Mouse (Mus musculus): Measurements from ENCODE around the gene Plcb1. TPM values are rescaled to one million over a fixed set of nuclear protein-coding genes. Genes with fewer than 3 reads are reported as not detected.

The Plcb1 gene
- polyA plus RNA-seq, 1 experiment from 2014 or later: 1.5 TPM

- DNase-seq (ENCODE audit: low spot score): no peak
Measured at GRCm38 (mm10) chr2:135200830-135201229, 415.0 kb downstream of the Plcb1 start.

- no peak for DNase-seq (ENCODE audit: low spot score)
Measured at GRCm38 (mm10) chr2:135202390-135202789, 416.5 kb downstream of the Plcb1 start.

- no peak for DNase-seq (ENCODE audit: low spot score)
Measured at GRCm38 (mm10) chr2:135204141-135205120, 418.6 kb downstream of the Plcb1 start.

GRCm38 (mm10) chr2:135208890-135209289 lies 423.0 kb downstream of the Plcb1 start:
- DNase-seq (ENCODE audit: low spot score): no peak

DNA sequence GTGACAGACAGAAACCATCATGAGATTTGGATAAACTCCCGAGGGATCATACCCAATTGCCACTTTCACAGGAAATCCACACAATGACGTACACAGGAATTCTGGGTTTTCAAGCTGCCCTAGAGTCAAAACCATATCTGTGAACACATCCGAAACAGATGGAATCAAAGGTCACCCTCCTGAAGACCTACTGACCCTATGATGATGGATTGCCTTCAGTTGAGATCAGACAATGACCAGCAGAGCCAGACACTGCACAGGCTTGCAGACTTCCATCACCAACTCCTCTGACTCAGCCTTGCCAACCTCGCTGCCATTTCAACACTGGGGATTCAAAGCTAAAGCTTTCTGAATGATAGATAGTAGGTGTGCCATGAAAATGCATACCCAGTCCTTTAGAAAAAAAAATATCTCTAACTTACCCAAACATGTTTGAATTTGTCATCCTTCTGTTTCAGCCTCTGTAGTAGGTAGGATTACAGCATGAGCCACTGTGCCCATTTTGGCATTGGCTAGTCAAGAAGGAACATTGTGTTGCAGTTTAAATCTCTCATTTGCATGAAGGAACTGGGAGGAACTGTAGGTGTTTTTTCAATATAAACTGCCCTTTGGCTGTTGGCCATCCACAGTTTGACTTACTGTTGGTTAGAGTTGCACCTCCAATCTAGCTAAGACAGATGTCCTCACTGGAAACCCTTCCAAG lies 429.0 kb downstream of the Plcb1 start:
- DNase-seq (ENCODE audit: low spot score): no peak

GRCm38 (mm10) chr2:135219406-135219805 lies 433.5 kb downstream of the Plcb1 start:
- DNase-seq (ENCODE audit: low spot score): no peak

DNA sequence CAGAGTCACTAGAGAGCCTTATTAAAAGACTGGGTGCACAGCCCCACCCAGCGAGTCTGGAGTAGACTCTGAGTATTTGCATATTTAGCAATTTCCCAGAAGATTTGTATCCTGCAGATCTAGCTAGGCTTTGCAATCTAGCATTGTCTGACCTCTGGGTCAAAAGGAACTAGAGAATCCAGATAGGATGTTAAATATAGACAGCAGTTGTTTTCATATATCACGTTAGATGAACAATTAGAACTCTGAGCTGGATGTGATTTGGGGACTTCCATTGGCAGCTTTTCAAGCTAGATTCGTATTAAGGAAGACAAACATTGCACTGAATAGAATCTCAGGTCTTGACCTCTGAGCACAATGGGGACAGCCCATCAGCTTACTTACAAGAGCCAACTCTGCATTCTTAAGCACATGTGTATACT lies 439.7 kb downstream of the Plcb1 start:
- DNase-seq (ENCODE audit: low spot score): no peak

- DNase-seq (ENCODE audit: low spot score): no peak
Measured at GRCm38 (mm10) chr2:135230262-135230661, 444.4 kb downstream of the Plcb1 start.

- no peak for DNase-seq (ENCODE audit: low spot score)
Measured at GRCm38 (mm10) chr2:135242662-135243316, 456.9 kb downstream of the Plcb1 start.

DNA sequence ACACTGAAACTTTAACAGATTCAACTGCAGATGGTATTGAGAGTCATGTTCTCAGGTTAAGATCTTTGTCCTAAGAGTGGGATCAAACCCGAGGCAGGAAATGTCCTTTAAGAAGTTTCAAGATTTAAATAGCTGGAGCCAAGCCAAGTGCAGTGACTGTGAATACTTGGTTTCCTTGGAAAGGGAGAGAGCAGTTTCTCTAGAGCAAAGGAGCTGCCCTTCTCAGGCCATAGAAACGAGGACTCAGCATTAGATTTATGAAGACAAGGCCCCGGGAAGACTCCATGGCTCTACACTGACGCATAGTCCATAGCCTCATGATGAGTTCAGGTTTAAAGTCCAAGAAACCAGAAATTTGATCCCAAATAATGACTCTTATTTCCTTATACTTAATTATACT lies 457.9 kb downstream of the Plcb1 start:
- no peak for DNase-seq (ENCODE audit: low spot score)

GRCm38 (mm10) chr2:135249925-135250324 lies 464.1 kb downstream of the Plcb1 start:
- DNase-seq (ENCODE audit: low spot score): no peak

GRCm38 (mm10) chr2:135251821-135252315 lies 466.0 kb downstream of the Plcb1 start:
- DNase-seq (ENCODE audit: low spot score): no peak

DNA sequence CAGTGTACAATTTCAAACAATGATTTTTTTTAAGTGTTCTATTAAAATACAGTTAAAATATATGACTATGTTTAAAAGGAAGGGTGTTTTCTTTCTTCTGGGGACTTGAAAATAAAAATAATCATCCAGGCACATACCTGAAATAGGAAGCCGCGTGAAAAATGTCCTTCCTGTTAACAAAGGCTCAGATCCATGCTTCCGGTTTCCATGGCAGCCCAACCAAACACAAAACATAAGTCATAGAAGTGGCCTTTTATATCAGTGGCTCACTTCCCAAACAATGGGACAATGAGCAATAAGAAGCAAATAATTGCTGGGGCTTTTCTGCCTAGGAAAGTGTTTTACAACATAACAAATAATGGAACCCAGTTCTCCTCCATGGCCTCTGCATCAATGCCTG lies 473.3 kb downstream of the Plcb1 start:
- DNase-seq (ENCODE audit: low spot score): no peak

- no peak for DNase-seq (ENCODE audit: low spot score)
Measured at GRCm38 (mm10) chr2:135263943-135264342, 478.1 kb downstream of the Plcb1 start.

DNA sequence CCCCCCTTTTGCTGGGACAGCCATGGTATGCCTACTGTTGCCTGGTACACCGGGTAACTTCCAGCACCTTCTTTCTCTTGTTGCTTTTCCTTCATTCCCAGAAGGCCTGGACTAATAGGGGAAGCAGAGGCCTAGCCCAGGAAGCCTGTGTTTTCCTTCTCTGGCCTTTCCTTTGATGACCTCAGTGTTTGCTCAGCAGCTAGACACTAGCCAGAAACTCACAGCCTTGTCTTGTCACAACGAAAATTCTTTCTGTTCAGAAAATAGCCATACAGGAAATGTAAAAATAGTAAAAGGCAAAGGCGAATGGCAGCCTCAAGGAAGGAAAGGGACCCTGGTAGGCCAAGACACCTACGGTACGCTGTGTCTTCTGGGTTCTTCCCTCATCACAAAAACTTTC lies 489.1 kb downstream of the Plcb1 start:
- no peak for DNase-seq (ENCODE audit: low spot score)

GRCm38 (mm10) chr2:135278506-135278905 lies 492.6 kb downstream of the Plcb1 start:
- no peak for DNase-seq (ENCODE audit: low spot score)

- DNase-seq (ENCODE audit: low spot score): no peak
Measured at GRCm38 (mm10) chr2:135279026-135279425, 493.2 kb downstream of the Plcb1 start.

DNA sequence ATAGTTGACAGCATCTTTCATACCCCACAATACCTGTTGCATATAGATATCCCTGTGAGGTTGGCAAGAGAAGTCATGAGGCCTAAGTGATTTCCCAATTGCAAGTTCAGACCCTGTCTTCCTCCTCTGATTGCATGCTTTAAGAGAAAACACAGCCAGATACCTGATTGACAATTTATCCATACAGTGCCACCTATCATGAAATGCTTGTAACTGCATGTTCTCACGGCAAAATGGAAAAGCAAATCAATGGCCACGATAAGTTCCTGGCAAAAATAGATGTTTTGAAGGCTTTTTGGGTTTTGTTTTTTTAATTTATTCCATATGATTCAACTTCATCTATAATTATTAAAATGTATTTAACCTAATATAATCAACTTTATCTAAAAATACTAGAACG lies 497.9 kb downstream of the Plcb1 start:
- DNase-seq (ENCODE audit: low spot score): no peak

DNA sequence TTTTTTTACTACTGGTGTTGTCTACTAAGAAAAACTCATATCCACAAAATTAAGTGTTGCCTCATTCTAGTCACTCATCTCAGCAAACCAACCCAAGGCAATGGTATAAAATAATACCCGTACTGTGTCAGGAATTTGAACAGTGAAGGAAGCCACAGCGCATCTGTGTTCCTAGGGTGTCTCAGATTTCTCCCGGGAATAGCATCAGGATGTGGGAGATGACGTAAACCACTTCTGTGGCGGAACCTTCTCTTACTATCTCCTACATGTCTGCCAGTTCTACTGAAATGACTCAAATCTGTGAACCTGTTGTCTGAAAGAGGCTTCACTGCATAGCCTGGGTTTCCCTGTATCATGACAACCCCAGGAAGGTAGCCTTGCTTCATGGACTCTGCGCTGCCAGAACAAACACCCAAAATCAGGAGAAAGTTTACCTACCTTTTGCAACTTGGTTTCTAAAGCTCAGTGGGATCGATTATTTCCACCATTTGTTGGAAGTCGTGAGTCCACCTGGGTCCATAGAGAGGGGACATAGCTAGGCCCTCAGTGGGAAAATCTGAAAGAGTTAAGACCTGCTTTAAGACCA lies 510.4 kb downstream of the Plcb1 start:
- no peak for DNase-seq (ENCODE audit: low spot score)

DNA sequence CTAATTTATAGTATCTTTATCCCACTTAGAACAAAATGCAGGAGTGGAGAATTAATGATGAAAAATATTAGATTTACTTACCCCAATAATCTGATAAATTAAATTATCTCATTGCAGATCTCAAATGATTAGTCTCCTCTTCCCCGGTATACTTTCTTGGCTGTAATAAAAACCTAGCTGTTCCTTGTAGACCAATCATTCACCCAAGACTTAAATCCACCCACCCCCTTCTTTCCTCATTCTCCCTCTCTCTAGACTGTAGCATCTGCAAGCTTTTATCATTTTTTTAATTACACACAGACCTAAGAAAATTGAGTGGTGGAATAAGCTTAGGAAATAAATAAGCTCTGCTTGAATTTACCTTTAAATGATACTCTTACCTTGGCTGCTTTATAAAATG lies 514.6 kb downstream of the Plcb1 start:
- no peak for DNase-seq (ENCODE audit: low spot score)

GRCm38 (mm10) chr2:135302483-135302882 lies 516.6 kb downstream of the Plcb1 start:
- no peak for DNase-seq (ENCODE audit: low spot score)
